Mouse (Mus musculus) neutrophil, adult 5-6 weeks (primary cell): Measurements from ENCODE around the gene Acyp1. TPM values are rescaled to one million over a fixed set of nuclear protein-coding genes. Genes with fewer than 3 reads are reported as not detected.

Experiments
- ATAC-seq: fragments of 151-379, 151-347 bp; 2 replicates; pipeline ENCODE4 v1.8.0; 2017; ENCODE audit warnings: mild to moderate bottlenecking, moderate TSS enrichment; ENCODE audit not compliant: insufficient number of reproducible peaks, poor library complexity, low FRiP score, severe bottlenecking; ENCODE audit errors: extremely low read depth
- total RNA-seq: library from RNA; stranded (forward); fragments of 200-1000 nt; gene quantifications from 2 replicates; pipeline ENCODE4 v1.2.3, GENCODE M21; 2017

The Acyp1 gene
- 32.4 TPM in 2 replicates for total RNA-seq

DNA sequence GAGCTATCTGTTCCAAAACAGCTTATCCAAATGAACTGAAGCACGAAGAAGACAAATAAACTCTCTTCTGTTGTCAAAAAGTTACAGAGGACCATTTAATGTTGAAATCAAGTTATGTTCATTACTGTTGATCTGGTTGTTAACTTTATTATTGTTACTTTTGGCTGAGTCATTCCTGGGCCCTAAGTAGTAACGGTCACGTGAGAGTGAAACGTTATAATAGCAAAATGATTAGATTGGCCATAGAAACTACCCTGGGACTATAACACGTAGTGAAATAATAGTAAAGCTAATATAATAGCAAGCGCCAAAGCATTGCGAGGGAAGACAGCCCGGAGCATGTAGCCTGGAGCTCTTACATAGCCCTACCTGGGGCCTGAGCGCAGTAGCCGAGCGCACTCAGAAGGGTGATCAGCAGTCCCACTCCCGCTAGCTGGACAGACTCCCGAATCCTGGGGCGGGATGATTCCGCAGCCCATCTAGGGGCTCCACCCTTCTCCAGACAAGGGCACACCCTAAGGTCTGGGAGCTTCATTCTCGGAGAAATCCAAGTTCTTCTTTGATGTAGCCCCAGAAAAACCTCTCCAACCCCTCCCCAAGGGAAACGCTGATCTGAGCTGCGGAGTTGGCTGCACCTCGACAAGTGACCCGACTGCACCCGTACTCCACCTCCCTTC lies at the start of gene Acyp1:
Gene Acyp1 (minus strand): TSS at position 630 of the 677 bp plus-strand sequence.
- ATAC-seq: no peak

DNA sequence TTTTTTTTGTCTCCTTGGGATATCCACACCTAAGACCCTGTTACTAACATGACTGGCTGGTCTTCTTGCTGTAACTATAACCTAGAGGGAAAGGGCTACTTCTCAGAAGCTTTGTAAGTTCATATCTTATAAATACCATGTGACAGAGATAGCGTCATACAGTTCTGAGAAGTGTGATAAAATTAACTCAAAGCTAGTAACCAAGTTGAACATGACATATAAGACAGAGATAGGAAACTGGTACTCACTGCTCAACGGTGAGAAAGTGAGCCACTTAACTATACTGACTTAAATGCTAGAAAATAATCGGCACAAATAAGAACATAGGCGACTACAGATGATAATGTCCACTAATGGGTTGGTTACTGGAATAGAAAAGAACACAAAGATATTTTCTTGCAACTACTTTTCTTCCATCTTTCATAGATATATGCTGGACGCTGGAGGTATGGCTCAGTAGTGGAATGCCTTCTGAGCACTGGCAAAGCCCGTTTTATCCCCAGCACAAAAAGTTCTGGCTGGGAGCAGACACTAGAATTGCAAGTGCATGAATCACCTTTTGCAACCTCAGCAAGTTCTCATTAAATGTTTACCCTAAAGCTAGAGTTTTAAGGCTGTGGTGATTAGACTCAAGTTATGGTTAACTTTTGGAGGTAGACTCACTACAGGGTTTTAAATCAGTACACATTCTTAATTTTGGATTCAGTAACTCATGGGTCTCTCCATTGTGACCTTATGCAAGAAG lies 49.5 kb upstream of the Acyp1 start:
- ATAC-seq: no peak

DNA sequence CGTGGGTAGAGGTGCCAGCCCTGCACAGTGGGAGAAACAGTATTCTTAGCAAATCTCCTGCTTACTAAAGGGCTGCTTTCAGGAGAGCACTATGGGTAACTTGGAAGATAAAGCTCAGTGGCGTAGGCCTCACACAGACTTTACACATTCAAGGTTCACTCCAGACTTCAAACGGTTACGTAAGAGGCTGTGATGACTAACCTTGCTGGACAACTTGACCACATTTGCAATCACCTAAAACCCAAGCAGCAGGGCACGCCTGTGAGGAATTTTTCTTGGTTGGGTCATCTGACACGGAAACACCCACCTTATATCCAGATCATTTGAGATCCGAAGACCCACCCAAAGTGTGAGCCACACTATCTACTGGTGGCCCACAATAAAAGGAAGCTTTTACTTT lies 41.9 kb upstream of the Acyp1 start:
- ATAC-seq: peak; percentile 26; the same call in 1 of the 2 replicates

DNA sequence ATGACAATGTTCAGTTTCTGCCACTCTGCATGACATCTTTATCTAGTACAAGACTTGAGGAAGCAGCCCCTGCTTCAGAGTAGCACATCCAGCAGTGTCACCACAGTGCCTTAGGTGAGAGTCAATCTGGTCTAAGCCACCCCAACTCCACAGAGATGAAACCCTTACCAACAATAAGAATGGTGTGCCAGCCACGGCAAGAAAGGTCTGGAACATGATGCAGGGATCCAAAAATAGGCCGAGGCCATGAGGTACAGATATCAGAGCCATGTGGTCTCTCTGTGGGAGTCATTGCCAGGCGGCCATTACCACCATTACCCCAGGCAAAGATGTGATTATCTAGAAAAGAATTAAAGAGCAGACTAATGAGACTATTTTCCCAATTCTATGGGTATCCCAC lies 20.4 kb upstream of the Acyp1 start:
- ATAC-seq: no peak

DNA sequence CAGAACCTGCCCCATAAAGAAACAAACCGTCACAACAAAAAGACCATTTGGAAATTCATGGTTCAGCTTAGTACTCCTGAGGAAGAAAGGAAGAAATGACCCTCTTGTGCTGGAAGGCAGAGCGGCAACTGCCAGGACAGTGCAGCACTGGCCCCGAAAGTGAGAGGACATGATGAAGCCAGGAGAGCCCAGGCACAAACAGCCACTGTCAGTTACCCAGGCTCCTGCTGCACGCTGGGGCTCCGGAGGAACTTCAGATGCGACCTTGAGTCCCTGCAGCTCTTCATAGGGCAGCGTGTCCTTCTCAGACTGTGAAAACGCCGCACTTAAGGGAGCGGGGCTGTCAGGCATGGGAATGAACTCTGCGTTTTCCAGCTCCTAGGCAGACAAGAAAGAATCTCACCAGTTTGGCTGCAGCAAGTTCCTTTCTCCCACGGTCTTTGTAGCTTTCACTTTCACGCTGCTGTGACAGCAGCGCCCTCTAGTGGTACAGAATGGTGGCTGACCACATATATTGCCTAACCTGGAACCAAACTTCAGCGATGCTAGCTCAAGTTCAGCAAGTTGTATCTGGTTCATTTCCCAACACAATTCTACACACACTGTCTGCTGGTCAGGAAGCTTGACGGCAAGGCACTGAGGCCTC lies 17.1 kb upstream of the Acyp1 start:
- peak; percentile 82 for ATAC-seq

DNA sequence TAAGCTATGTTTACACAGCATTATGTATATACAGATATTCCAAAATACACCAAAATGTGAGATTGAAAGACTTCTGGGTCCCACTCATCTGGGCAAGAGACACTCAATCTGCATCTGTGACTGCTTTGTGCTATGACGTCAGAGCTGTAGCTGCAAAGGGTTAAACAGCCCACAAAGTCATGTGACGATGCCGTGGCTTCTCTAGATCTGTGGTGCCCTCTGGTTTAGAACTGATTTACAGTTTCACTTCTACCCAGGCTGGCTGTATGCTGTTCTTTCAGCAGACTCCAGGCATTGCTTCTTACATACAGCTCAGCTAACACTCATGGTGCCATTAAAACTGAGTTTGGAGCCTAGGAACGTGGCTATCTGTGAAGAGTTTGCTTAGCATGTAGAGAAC lies 16.5 kb upstream of the Acyp1 start:
- peak; percentile 49 for ATAC-seq

DNA sequence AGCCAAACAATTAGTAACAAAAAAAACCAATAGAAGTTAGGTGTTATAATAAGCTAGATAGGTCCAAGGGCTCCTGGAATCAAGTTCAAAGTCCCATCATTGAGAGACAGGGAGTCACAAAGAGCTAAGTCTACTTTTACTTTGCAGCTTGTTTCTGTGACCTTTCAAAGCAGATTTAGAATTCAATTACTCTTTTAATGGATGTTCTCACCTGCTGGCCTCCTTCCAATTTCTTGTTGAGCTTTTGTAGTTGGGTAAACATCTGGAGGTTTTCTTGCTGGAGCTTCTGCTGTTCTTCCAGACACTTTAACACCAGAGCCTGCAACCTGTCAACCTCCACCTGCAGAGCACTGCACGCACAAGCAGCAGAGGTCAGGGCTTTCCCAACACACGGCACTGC lies 15.0 kb upstream of the Acyp1 start:
- no peak for ATAC-seq

DNA sequence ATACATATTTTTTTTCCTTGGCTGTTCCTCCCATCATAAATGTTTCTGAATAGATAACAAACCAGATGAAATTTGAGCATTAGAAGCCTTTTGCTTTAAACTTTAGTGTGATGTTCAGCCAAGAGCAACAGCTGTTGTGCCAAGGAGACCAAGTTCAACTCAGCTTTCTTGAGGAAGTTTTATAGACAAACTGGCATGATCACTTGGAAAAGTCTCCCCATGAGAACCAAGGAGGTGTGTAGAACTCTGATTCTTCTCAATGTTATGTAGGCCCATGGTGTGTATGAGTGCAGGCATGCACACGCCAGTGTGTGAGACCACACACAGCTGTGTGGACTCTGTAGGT lies 10.6 kb upstream of the Acyp1 start:
- ATAC-seq: no peak

DNA sequence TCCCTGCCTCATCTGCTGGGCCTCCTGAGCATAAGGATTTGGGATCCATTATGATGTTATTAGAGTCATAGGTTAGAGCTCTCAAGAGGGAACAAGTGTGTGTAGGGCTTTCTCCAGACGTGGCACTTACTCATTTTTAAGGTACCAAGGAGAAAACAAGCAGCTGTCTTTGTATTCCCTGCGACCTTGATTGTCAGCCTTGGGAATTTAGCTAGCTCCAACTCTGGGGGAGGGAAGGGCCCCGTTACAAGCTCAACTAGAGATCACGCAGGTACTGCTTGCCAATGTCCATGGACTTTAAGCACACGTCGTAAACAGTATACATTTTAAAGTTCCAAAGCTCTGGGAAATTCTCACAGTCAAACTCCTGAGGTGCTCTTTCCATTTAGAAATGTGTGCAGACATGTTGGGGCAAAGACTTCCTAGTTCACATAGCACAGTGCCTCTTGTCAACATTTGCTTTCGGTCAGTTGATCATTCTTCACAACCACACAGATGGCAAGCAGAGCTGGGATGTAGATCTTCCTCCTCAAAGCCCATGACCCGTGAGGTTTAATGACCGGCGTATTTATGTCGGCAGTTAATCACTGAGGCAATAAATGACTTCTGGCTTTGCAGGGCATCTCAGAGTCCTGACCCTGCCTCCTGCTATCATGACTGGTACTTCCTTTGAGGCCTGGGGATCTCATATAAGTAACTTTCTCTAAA lies 10.0 kb upstream of the Acyp1 start:
- no peak for ATAC-seq

DNA sequence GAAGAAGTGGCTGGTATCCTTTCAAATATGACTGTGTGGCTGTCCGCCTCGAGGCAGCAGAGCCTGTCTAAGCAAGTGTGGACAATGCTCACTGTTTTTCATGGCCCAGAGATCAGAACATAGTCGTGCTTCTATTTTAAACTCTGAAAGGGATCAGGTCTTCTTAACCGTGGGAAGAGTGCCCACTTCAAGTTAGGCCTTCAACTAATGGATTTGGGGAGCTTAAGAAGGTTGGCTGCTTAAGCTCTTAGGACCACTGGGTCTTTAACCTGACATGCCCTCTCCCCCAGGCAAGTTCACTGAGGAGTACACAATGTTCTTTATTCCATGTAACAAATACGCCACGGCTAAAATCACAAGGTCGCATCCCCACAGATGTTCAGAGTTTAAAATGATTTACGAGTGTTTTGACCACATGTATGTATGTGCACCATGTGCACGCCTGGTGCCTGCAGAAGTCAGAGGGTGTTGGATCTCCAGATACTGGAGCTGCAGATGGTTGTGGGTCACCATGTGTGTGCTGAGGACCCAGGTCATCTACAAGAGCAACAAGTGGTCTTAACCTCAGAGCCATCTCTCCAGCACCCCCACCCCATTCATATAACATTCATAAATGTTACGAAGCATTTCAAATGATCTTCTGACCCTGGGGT lies 9.2 kb upstream of the Acyp1 start:
- ATAC-seq: no peak

DNA sequence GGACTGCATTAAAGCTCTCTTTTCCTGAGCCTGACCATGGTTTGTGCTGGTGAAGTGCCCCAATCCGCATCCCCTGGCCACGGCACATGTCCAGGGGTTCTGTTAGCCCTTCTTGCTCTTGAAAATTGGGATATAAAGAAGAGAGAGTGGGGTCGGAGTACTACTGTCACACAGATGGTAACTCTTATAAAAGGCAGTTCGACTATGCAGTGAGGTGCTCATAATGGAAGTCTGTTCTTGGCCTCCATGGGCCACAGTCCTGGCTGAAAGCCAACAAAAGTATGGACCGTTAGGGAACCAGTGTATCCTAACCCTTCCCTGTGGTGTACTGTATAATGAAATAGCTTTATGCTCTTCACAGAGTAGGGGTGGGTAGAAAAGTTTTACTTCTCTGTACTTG lies 8.7 kb upstream of the Acyp1 start:
- no peak for ATAC-seq

DNA sequence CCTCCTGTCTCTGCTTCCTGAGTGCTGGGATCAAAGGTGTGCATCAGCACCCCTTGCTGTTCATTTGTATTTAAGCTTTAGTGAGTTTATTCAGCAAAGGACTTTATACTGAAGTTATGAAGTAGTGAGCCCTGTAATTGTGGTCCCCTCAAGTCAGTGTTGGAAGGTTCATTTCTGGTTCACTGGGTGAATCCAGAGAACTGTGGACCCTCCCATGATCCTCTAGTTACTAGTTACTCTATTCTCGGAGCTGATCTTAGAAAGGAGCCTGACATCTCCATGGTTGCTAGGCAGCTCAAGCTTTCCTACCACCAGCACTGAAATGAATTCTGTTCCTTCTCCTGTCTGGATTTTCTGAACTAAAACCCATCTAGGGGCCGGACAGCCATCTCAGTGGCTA lies 7.3 kb upstream of the Acyp1 start:
- ATAC-seq: no peak

DNA sequence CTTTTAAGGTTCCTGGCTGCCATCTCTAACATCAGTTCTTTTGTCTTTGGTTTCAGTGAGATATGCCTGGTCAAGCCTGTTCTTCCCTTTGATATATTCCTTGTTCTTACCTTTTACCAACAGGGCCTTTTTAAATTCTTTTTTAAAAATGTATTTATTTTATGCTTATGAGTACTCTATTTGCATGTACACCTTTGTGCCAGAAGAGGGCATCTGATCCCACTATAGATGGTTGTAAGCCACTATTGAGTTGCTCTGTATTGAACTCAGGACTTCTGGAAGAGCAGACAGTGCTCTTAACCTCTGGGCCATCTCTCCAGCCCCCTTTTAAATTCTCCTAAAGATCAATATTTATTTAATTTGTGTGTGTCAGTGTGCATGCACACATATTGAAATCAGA lies 4.7 kb upstream of the Acyp1 start:
- ATAC-seq: no peak

DNA sequence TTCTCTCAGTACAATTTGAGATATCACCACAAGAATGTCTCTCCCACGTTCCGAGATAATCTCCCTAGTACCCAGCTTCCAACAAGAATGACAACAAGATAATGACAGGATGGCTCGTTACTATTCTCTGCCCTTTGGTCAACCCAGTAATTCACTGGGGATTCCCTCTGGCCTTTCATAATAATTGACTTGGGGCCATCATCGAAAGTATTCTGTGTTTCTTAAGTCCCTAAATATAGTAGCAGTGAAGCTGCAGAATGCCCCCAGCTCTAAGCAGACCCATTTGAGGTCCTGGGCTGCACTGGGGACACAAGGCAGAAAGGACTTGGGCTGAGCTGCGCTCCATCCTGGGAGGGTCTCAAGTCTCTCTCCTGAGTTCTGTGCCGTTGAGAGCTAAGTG lies 4.0 kb upstream of the Acyp1 start:
- ATAC-seq: no peak

DNA sequence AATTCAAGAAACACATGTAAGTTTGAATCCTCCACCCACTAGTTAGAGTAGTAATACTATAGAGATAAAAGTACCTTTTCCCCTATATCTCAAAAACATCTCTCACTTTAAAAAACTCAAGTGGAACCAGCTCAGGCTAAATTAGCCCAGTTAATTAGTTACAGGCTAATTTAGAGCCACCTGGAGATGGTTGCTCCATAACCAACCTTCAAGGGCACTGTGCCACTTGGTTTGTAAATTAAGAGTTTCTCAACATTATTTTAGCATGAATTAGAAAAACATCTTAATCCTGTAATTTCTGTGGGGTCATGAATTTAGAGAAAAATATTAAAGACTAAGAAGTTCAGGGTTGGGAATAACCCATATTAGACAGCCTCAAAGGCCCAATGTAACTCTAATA lies 3.3 kb upstream of the Acyp1 start:
- no peak for ATAC-seq

DNA sequence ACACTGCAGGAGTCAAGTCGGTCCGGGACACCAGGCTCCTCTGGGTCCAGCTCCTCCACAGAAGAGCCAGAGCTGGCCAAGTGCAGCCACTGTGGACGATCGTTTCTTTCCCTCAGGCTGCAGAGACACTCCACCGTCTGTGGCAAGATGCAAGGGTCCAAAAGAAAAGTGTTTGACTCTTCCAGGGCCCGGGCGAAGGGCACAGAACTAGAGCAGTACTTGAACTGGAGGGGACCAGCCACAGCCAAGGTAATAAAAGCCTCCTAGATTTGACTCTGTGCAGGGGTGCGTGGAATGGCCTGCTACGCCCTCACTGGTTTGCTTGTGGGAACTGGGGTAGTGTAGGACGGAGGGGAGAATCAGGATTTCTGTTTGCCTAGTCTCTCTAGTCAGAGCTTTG lies 2.4 kb upstream of the Acyp1 start:
- no peak for ATAC-seq

DNA sequence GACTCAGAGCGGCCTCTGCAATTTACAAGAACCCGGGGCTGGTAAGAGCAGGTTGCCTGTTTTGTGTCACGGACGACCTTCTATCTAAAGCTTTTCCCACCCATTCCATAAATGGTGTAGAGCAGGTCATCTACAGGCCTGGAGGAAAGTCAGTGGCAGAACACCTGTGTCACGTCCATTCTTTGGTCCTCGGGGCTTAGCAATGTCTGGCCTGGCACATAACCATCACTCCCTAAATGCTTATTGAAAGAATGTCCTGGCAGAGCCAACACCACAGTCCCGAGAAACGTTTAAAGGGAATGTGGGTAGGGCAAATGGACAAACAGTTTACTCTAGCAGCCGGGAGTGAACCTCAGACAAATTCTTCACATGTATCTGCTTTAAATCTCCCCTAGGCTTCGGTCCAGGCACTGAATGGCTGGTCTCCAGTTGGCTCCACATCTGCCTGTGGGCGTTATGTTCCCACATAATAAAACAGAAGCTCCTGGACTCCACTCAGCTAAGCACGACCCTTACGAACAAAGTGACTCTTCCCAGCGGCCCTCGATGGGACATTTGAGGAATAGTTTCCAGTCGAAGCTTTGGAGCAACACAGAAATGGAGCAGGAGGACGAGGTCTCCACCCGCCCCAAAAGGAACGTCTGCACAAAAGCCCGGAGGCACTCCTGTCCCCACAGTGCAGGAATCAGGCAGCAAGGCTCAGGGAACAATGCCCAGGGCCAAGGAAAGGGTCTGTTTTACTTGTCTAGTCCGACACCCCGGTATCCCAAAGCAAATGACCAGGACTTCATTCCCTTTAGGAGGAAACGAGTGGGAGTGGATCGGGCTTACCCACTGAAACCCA lies 1.1 kb upstream of the Acyp1 start:
- ATAC-seq: no peak

DNA sequence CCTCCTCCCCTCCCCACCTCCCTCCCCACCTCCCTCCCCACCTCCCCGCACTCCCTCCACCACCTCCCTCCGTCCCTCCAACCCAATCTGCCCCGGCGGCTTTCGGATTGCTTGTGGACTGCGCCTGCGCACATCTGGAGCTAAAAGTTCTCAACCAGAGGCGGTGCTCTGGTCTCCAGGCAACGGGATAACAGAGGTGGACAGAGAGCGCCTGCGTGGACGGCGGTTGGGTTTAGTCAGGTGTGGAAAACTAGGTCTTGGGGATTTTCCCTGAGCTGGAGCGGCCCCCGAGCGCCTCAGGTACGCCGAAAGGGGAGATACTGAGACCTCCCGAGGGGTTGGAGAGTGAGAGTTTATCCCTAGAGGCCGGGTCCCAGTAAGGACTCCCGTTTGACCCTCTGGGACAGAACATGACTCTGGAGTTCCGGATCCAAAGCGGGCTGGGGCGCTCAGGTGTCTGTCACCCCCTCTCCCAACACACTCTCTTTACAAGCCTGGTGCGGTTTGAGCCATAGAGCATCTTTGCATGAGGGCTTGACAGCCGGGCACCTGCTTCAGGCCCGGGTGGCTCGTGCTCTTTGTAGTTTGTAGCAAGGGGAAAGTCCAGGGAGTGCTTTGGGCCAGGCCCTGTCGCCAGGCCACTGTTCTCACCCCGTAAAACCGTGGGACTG lies 383 bp upstream of the Acyp1 start, which contains the start of gene Zc2hc1c:
Gene Zc2hc1c (plus strand): TSS at position 106 of the 671 bp plus-strand sequence.
- peak; percentile 64 for ATAC-seq
